Mouse (Mus musculus) Patski (cell line): ENCODE measurements around the gene Ttll5. TPM values are rescaled to one million over a fixed set of nuclear protein-coding genes. Genes with fewer than 3 reads are reported as not detected.

Source experiments
- ATAC-seq: fragments of 100-300 bp; one replicate; pipeline ENCODE4 v1.8.0; 2021
- CTCF ChIA-PET: fragments of 350-600 bp; sonication (Branson Sonifier 250); formaldehyde crosslinking; loops from one replicate; lab custom pipeline; 2022; ENCODE audit warnings: inconsistent platforms; lab: Charles Lee
- POLR2A ChIA-PET: fragments of 350-600 bp; sonication (Branson Sonifier 250); formaldehyde crosslinking; loops from one replicate; lab custom pipeline; 2022; ENCODE audit warnings: antibody characterized with exemption, inconsistent platforms; lab: Charles Lee
- DNase-seq: peaks from one replicate; pipeline ENCODE4 v3.0.0-alpha.2; 2011; ENCODE audit warnings: low read depth, low spot score
- H3K27me3 ChIP-seq: fragments of 371-371 bp; one replicate; pipeline ENCODE4 v1.5.1; 2021
- CTCF ChIP-seq: fragments of 100-300 bp; IDR thresholded peaks from one replicate; pipeline ENCODE4 v1.5.1; 2021
- in situ Hi-C: fragments of 300-500 bp; cut with MboI; formaldehyde crosslinking; loops from 3 replicates; pipeline ENCODE4 v1.11.1; 2018; ENCODE audit warnings: low pct_unique_long_range_greater_than_20kb, mixed read lengths
- polyA plus RNA-seq: library from polyadenylated mRNA; unstranded; gene quantifications from one replicate; pipeline ENCODE4 v1.2.3, GENCODE M21; 2021

Ttll5 gene
- polyA plus RNA-seq, 1 experiment from 2014 or later = 14.5 TPM

GRCm38 (mm10) chr12:85837765-85838164, 13.3 kb downstream of the Ttll5 start:
- DNase-seq = no peak
- in situ Hi-C loops = loop anchor here (25.0 kb wide), 1 partner anchor 425 kb away; no protein-coding TSS in a partner anchor
- ChIA-PET CTCF (no interaction called here), POLR2A (no interaction called here)
- TF ChIP-seq CTCF = peak; percentile 35
- H3K27me3 ChIP-seq = no peaks in the 10 kb centered on the region
- no peak for ATAC-seq

- ChIA-PET CTCF (interaction anchor here (0.6 to 1.0 kb wide), 2 partner anchors 8 to 100 kb away, joined by 3 to 4 read pairs; no protein-coding TSS in a partner anchor), POLR2A (interaction anchor here (0.7 kb wide), 1 partner anchor 10 kb away, joined by 5 read pairs; no protein-coding TSS in a partner anchor)
- in situ Hi-C loops = loop anchor here (25.0 kb wide), 1 partner anchor 423 kb away; no protein-coding TSS in a partner anchor
- no peaks in the 10 kb centered on the region for H3K27me3 ChIP-seq
- TF ChIP-seq CTCF = no peak
- DNase-seq = no peak
- ATAC-seq = no peak
These were observed 15.0 kb downstream of the Ttll5 start for GRCm38 (mm10) chr12:85839371-85840000.

- peak; percentile 81 for TF ChIP-seq CTCF
- H3K27me3 ChIP-seq = no peaks in the 10 kb centered on the region
- in situ Hi-C loops = loop anchor here (10.0 to 25.0 kb wide), 3 partner anchors 414 to 766 kb away; no protein-coding TSS in a partner anchor
- ChIA-PET POLR2A (interaction anchor here (1.1 kb wide), 1 partner anchor 230 kb away, joined by 3 read pairs; no protein-coding TSS in a partner anchor), CTCF (interaction anchor here (0.7 to 1.6 kb wide), 9 partner anchors 10 to 233 kb away, joined by 3 to 7 read pairs (median 4); no protein-coding TSS in a partner anchor)
- ATAC-seq (peak; percentile 54), DNase-seq (no peak)
These were observed 23.9 kb downstream of the Ttll5 start for GRCm38 (mm10) chr12:85848164-85848958.

- in situ Hi-C loops = no loop called here
- CTCF ChIA-PET = no interaction called here
- TF ChIP-seq CTCF = no peak
- POLR2A ChIA-PET = interaction anchor here (0.5 to 0.7 kb wide), 2 partner anchors 24 to 160 kb away, joined by 3 to 5 read pairs; no protein-coding TSS in a partner anchor
- H3K27me3 ChIP-seq = no peaks in the 10 kb centered on the region
- no peak for DNase-seq
- no peak for ATAC-seq
These were observed 26.2 kb downstream of the Ttll5 start for GRCm38 (mm10) chr12:85850661-85851060.

- no peaks in the 10 kb centered on the region for H3K27me3 ChIP-seq
- ChIA-PET POLR2A (interaction anchor here (1.1 kb wide), 1 partner anchor 225 kb away, joined by 3 read pairs; the partner anchor contains the start of gene Tgfb3), CTCF (interaction anchor here (0.7 to 3.3 kb wide), 3 partner anchors 9 to 12 kb away, joined by 3 to 22 read pairs (median 6); no protein-coding TSS in a partner anchor)
- ATAC-seq (no peak), DNase-seq (no peak)
- in situ Hi-C loops = no loop called here
- no peak for TF ChIP-seq CTCF
These were observed 29.4 kb downstream of the Ttll5 start for GRCm38 (mm10) chr12:85853836-85854235.

GRCm38 (mm10) chr12:85854271-85854670, 29.8 kb downstream of the Ttll5 start:
- no peaks in the 10 kb centered on the region for H3K27me3 ChIP-seq
- DNase-seq (no peak), ATAC-seq (no peak)
- CTCF ChIA-PET = interaction anchor here (0.6 to 3.3 kb wide), 4 partner anchors 8 to 222 kb away, joined by 3 to 22 read pairs (median 4); no protein-coding TSS in a partner anchor
- TF ChIP-seq CTCF = no peak
- in situ Hi-C loops = no loop called here
- POLR2A ChIA-PET = interaction anchor here (1.1 kb wide), 1 partner anchor 224 kb away, joined by 3 read pairs; the partner anchor contains the start of gene Tgfb3

GRCm38 (mm10) chr12:85857300-85857699, 32.8 kb downstream of the Ttll5 start:
- no peaks in the 10 kb centered on the region for H3K27me3 ChIP-seq
- ATAC-seq (no peak), DNase-seq (no peak)
- no peak for TF ChIP-seq CTCF
- ChIA-PET CTCF (interaction anchor here (2.2 kb wide), 1 partner anchor 9 kb away, joined by 6 read pairs; no protein-coding TSS in a partner anchor), POLR2A (no interaction called here)
- in situ Hi-C loops = no loop called here

GRCm38 (mm10) chr12:85859111-85859510, 34.7 kb downstream of the Ttll5 start:
- no peak for ATAC-seq

GRCm38 (mm10) chr12:85859511-85860189, 35.2 kb downstream of the Ttll5 start:
- in situ Hi-C loops = loop anchor here (5.0 kb wide), 1 partner anchor 218 kb away; the partner anchor contains the start of gene Tgfb3
- ChIA-PET POLR2A (no interaction called here), CTCF (interaction anchor here (1.2 to 2.2 kb wide), 3 partner anchors 12 to 221 kb away, joined by 3 to 6 read pairs (median 3); no protein-coding TSS in a partner anchor)
- no peak for DNase-seq
- ATAC-seq = no peak
- no peaks in the 10 kb centered on the region for H3K27me3 ChIP-seq
- no peak for TF ChIP-seq CTCF

More at GRCm38 (mm10) chr12:85859111-85859510, 34.7 kb downstream of the Ttll5 start:
- POLR2A ChIA-PET = no interaction called here
- DNase-seq = no peak
- in situ Hi-C loops = no loop called here
- no peak for TF ChIP-seq CTCF
- CTCF ChIA-PET = interaction anchor here (0.7 to 2.2 kb wide), 4 partner anchors 11 to 221 kb away, joined by 3 to 6 read pairs (median 3); no protein-coding TSS in a partner anchor
- no peaks in the 10 kb centered on the region for H3K27me3 ChIP-seq
